Mouse (Mus musculus): ENCODE measurements around the gene Zfp446. TPM values are rescaled to one million over a fixed set of nuclear protein-coding genes. Genes with fewer than 3 reads are reported as not detected.
A peak's percentile ranks its signal among the peaks of the same experiment; 100 is the strongest.
"Not testable (repeated sequence)": the region's sequence is repeated elsewhere in the genome, so short reads cannot be mapped to it uniquely, and the experiment has no call there.

Zfp446 gene
- polyA plus RNA-seq (2015; fragmentation: Nextera tagmentation; extraction: Ambion mirVana), result 12.0 and 12.4 TPM in 2 replicates

DNA sequence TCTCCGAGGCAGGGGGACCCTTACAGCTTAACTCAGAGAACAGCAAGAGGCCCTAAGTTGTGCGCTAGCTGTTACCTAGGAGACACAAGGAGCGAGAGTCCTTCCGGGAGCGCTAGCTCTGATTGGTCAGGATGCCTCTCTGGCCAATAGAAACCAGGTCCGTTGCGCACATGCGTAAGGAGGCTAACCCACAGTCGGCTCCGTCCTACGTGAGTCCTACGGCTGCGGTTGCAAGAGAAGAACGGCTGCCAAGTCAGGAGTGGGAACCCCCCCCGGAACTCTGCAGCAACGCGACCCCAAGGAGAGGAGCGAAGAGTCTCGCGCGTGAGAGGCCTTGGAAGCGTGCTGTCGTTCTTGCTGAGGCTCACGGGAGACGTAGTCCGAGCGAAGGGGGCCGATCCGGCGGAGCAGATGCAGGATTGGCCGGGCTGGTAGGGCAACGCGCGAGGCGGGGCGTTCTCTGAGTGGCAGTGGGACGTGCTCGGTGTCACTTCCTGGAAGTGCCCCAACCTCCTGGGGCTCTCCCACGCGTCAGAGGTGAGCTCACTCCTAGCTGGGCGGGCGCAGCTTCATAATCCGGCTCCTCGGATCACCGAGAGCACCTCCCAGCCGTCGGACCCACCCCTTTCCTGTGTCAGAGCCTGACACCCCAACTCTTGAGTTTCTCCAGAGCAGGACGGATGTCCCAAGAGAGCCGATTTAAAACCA, at the start of gene Zfp446:
TSS of gene Zfp446 (plus strand) at position 167 of the 708 bp plus-strand sequence.
- Histone ChIP-seq H3K27me3 (no peaks in the 10 kb centered on the region), H3K9me3 (no peaks in the 10 kb centered on the region), H3K4me3 (peak within 1 kb of the TSS; percentile 60), H3K36me3 (peaks cover 21% of the 10 kb centered on the region), H3K4me2 (peak within 1 kb of the TSS; percentile 69), H3K4me1 (replicated peaks) (peaks cover 19% of the 10 kb centered on the region), H3K9ac (peak within 1 kb of the TSS; percentile 74), H3K27ac (replicated peaks) (peak within 1 kb of the TSS; percentile 97)
- under 1% methylated on average over 49 of the region's 49 CpGs for WGBS
- peak; percentile 99 for ATAC-seq (ENCODE audit: low read depth)

DNA sequence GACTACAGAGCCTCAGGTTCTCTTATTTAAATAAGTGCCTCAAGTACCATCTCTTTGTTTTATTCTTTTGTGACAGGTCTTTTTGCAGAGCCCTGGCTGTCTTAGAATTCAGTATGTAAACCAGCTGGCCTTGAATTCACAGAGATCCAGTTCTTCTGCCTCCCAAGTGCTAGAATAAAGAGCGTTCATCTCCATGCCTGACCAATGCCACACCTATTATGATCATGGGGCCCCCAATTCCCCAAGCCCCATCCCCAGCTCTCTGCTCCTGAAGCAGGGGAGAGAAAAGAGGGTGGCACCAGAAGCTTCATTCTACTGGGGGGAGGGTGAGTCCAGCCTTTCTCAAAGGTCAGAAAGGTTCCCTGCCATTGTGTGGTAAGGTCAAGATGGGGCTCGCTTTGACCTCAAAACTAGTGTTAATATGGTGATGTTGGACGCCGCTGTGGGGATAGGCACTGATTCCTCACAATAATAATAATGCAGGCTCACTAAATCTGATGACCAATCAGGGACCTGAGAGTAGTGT, 44.0 kb upstream of the Zfp446 start:
- no peaks in the 10 kb centered on the region for H3K4me1 ChIP-seq (replicated peaks)
- H3K27ac ChIP-seq (replicated peaks), result no peak overlapping the region
- no peaks in the 10 kb centered on the region for H3K9me3 ChIP-seq
- H3K4me3 ChIP-seq, result no peak overlapping the region
- ATAC-seq (ENCODE audit: low read depth), result no peak
- H3K4me2 ChIP-seq, result no peak overlapping the region
- no peak overlapping the region for H3K9ac ChIP-seq
- H3K36me3 ChIP-seq, result peaks cover 9% of the 10 kb centered on the region; the same call in 1 of the 2 replicates
- 65% methylated on average over 4 of the region's 4 CpGs for WGBS
- H3K27me3 ChIP-seq, result 0 out of 2 replicates have a peak, but pooled peaks cover 6% of the 10 kb centered on the region

DNA sequence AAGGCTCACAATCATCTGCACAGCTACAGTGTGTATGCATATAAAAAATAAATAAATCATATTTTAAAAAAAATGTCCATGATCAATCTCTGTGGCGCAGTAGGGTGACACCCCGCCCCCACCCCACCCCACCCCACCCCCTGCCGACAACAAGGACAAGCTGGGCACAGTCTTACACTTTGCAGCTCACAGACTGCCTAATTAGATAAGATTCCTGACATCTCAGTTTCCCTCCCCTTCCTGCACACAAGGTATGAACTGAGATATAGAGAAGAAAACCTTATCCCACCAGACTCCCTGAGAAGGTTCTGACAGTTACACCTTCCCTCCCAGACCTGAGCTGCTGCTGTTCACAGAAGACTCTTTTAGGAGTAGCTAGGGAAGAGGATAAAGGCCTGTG, 42.8 kb upstream of the Zfp446 start:
- H3K9me3 ChIP-seq, result no peaks in the 10 kb centered on the region
- 77% methylated on average over 3 of the region's 3 CpGs for WGBS
- H3K27ac ChIP-seq (replicated peaks), result no peak overlapping the region
- H3K36me3 ChIP-seq, result no peaks in the 10 kb centered on the region
- no peak overlapping the region for H3K4me2 ChIP-seq
- H3K4me3 ChIP-seq, result no peak overlapping the region
- ATAC-seq (ENCODE audit: low read depth), result no peak
- no peak overlapping the region for H3K9ac ChIP-seq
- H3K27me3 ChIP-seq, result no peaks in the 10 kb centered on the region
- H3K4me1 ChIP-seq (replicated peaks), result no peaks in the 10 kb centered on the region

DNA sequence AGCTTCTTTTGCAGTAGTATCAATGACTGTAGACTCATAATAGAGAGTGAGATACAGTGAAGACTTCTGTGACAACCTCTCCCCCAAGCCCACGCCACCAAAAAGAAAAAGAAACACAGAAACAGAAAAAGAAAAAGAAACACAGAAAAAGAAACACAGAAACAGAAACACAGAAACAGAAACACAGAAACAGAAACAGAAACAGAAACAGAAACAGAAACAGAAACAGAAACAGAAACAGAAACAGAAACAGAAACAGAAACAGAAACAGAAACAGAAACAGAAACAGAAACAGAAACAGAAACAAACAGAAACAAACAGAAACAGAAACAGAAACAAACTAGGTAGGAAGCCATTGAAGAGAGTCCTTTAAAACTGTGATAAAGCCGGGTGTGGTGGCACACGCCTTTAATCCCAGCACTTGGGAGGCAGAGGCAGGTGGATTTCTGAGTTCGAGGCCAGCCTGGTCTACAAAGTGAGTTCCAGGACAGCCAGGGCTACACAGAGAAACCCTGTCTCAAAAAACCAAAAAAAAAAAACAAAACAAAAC, 40.3 kb upstream of the Zfp446 start:
- H3K27ac ChIP-seq (replicated peaks); H3K9ac ChIP-seq; H3K4me3 ChIP-seq; H3K27me3 ChIP-seq; H3K4me2 ChIP-seq; ATAC-seq (ENCODE audit: low read depth); H3K4me1 ChIP-seq (replicated peaks); H3K9me3 ChIP-seq; H3K36me3 ChIP-seq: not testable (repeated sequence)
- 90% methylated on average over 4 of the region's 4 CpGs for WGBS

DNA sequence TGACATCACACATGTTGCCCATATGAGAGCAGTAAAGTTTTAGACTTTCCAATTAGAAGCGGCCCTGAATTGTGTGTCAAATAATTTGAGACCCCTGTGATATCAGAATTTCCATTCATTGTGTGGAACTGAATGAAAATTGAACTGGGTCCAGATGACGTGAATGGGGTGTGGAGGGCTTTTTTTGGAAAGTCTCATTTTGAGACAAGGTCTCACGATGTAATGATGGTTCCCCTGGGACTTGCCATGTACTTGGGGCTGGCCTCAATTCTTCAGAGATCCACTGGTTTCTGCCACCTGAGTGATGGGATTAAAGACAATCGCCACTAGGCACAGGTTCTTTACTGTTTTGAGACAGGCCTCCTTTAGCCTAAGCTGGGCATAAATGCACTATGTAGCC, 37.0 kb upstream of the Zfp446 start:
- H3K4me3 ChIP-seq, result no peak overlapping the region
- H3K27ac ChIP-seq (replicated peaks), result no peak overlapping the region
- no peak for ATAC-seq (ENCODE audit: low read depth)
- no peak overlapping the region for H3K9ac ChIP-seq
- H3K4me1 ChIP-seq (replicated peaks), result no peaks in the 10 kb centered on the region
- no peaks in the 10 kb centered on the region for H3K27me3 ChIP-seq
- 85% methylated on average over 4 of the region's 4 CpGs for WGBS
- no peak overlapping the region for H3K4me2 ChIP-seq
- no peaks in the 10 kb centered on the region for H3K36me3 ChIP-seq
- H3K9me3 ChIP-seq, result no peaks in the 10 kb centered on the region

DNA sequence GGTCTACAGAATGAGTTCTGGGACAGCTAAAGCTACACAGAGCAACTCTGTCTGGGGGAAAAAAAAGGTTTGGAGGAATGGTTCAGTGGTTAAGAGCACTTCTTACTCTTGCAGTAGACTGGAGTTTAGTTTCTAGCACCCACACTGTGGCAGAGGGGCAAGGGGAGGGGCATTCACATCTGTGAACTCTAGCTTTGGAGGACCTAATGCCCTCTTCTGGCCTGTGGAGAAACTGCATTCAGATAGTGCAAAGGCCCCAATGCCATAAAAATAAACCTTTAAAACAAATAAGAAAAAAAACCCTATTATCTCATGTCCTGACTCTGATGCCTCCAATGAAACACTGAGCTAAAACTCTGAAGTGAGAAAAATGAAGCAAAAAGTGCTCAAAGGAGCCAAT, 34.2 kb upstream of the Zfp446 start:
- H3K4me1 ChIP-seq (replicated peaks), result no peaks in the 10 kb centered on the region
- no peak overlapping the region for H3K9ac ChIP-seq
- H3K27ac ChIP-seq (replicated peaks), result no peak overlapping the region
- no peaks in the 10 kb centered on the region for H3K9me3 ChIP-seq
- no peak overlapping the region for H3K4me2 ChIP-seq
- no peak overlapping the region for H3K4me3 ChIP-seq
- no peaks in the 10 kb centered on the region for H3K27me3 ChIP-seq
- no peaks in the 10 kb centered on the region for H3K36me3 ChIP-seq
- ATAC-seq (ENCODE audit: low read depth), result no peak

DNA sequence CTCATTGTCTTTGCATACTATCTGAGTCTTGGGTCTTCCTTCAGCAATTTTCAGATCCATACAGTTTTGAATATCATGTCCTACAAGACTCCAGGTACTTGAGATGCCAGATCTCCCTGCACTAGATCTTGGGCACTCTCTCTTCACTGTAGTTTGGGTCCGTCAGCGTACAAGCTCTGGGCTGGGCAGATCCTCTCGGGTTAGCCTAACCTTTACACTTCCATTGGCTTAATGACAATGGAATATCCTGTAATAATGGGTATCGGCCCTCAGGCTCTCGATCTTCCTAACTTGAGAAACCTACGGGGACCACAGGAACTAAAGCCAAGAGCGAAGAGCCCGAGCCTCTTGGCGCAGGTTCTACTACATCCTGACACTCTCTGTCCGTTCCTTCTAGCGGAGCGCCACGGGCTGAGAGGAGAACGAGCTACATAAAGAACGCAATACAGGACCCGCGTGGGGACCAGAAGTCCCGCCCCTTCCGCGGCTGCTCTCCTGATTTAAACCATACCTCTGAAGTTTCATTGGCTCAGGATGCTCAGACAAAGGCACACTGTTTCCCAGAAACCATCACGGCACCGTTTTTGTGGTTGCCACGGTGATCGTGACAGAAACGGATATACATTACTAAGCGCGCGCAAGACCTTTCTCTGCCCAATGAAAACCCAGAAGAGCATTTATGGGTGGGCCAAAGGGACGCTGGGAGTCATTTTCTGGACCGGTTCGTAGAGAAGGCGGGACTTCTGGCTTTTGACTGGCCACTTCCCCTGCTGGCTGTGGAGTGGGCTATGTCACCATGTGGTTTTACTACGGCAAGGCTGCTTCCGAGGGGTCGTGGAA, 28.4 kb upstream of the Zfp446 start:
- Histone ChIP-seq H3K4me1 (replicated peaks) (peaks cover 13% of the 10 kb centered on the region), H3K9ac (peak overlapping the region; percentile 75), H3K9me3 (no peaks in the 10 kb centered on the region), H3K27me3 (no peaks in the 10 kb centered on the region), H3K36me3 (no peaks in the 10 kb centered on the region), H3K27ac (replicated peaks) (peak overlapping the region; percentile 92), H3K4me3 (peak overlapping the region; percentile 46), H3K4me2 (peak overlapping the region; percentile 83)
- peak; percentile 98 for ATAC-seq (ENCODE audit: low read depth)
- 8% methylated on average over 35 of the region's 35 CpGs for WGBS

DNA sequence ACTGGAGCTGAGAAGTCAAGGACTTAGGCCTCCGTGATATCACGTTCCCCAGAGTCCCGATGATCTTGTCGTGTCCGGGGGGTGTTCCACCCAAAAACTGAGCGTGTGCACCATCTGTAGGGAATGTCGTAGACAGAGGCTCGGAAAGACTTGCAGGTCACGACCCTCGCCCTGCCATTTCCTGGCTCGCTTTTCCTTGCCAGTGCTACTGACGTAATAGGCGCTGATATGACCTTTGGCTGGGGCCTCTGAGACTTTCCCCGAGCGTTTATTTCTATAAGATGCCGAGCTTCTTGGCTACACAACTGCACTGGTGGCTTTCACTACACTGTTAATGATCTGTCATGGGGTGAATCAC, 27.8 kb upstream of the Zfp446 start:
- peak overlapping the region; percentile 83 for H3K4me2 ChIP-seq
- ATAC-seq (ENCODE audit: low read depth), result peak; percentile 23
- H3K27ac ChIP-seq (replicated peaks), result peak overlapping the region; percentile 92
- H3K4me1 ChIP-seq (replicated peaks), result peaks cover 13% of the 10 kb centered on the region
- H3K4me3 ChIP-seq, result peak overlapping the region; percentile 46
- no peaks in the 10 kb centered on the region for H3K9me3 ChIP-seq
- 10% methylated on average over 16 of the region's 16 CpGs for WGBS
- H3K27me3 ChIP-seq, result no peaks in the 10 kb centered on the region
- H3K36me3 ChIP-seq, result no peaks in the 10 kb centered on the region
- peak overlapping the region; percentile 70 for H3K9ac ChIP-seq

DNA sequence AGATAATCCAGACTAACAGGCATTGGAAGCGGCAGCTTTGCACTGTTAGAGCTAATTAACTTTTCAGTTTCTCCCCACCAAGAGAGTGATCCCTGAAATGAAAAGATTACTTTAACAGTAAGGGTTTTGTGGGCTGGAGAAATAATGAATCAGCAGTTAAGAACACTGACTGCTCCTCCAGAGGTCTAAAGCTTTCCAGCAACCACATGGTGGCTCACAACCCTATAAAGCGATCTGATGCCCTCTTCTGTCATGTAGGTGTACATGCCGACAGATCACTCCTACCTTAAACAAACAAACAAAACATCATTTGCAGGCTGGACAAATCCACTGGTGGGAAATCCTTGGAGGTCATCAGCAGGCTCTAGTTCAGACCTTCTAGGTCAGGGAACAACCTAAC, 22.8 kb upstream of the Zfp446 start:
- peaks cover 6% of the 10 kb centered on the region for H3K4me1 ChIP-seq (replicated peaks)
- no peaks in the 10 kb centered on the region for H3K27me3 ChIP-seq
- 60% methylated on average over 3 of the region's 3 CpGs for WGBS
- H3K9me3 ChIP-seq, result no peaks in the 10 kb centered on the region
- no peak overlapping the region for H3K27ac ChIP-seq (replicated peaks)
- no peak overlapping the region for H3K9ac ChIP-seq
- no peak for ATAC-seq (ENCODE audit: low read depth)
- H3K4me2 ChIP-seq, result no peak overlapping the region
- no peak overlapping the region for H3K4me3 ChIP-seq
- no peaks in the 10 kb centered on the region for H3K36me3 ChIP-seq

DNA sequence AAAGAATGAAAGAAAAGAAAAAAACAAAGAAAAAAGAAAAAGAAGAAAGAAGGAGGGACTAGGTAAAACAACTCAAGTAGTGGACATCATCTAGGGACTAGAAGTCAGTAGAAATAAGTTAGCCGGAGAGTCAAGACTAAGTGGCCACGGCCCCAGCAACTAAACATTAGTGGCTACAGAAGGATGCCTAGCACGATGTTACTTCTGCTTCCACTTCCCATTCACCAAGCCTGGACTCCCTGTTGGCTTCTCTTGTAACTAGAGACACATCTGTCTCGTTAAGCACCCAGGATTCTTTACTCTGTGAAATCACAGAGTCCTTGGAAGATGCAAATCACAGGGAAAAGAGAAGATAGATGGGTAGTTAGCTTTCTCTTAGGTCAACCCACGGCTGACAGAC, 20.1 kb upstream of the Zfp446 start:
- Histone ChIP-seq H3K27me3 (no peaks in the 10 kb centered on the region), H3K4me2 (no peak overlapping the region), H3K4me1 (replicated peaks) (peaks cover 4% of the 10 kb centered on the region; the same call in 1 of the 2 replicates), H3K4me3 (no peak overlapping the region), H3K36me3 (no peaks in the 10 kb centered on the region), H3K27ac (replicated peaks) (no peak overlapping the region), H3K9me3 (no peaks in the 10 kb centered on the region), H3K9ac (no peak overlapping the region)
- 74% methylated on average over 5 of the region's 5 CpGs for WGBS
- no peak for ATAC-seq (ENCODE audit: low read depth)

DNA sequence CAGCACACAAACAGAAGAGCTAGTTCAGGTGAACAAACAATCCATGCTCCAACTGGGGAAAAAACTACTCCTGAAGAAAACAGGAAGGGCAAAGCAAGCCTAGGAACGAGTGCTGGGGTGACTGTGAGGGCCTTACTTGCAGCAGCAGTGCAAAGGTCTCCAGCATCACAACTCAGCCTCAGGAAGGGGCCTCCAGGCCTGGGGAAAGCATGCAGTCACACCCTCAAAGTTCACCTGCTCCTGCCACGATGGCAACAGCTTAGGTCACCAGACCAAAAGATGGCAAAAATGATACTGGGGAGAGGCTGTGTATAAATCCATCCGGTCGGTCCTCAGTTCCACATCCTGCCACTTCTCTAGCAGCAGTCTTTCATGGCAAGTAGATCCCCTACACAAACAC, 18.7 kb upstream of the Zfp446 start:
- Histone ChIP-seq H3K27ac (replicated peaks) (no peak overlapping the region), H3K4me3 (no peak overlapping the region), H3K4me1 (replicated peaks) (peaks cover 4% of the 10 kb centered on the region; the same call in 1 of the 2 replicates), H3K36me3 (no peaks in the 10 kb centered on the region), H3K9me3 (no peaks in the 10 kb centered on the region), H3K27me3 (no peaks in the 10 kb centered on the region), H3K9ac (no peak overlapping the region), H3K4me2 (no peak overlapping the region)
- 82% methylated on average over 4 of the region's 4 CpGs for WGBS
- no peak for ATAC-seq (ENCODE audit: low read depth)

DNA sequence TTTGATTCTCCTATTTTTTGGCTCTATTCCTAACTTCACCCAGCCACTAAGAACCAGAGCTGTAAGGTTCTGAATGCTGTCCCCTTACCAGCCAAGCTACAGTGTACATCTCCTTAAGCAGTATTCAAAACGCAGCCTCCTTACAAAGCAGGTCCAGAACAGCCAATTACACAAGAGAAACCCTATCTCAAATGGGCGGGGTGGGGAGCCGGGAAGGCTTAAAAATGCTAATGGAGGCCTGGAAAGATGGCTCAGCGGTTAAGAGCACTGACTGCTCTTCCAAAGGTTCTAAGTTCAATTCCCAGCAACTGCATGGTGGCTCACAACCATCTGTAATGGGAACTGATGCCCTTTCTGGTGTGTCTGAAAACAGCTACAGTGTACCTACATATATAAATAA, 17.9 kb upstream of the Zfp446 start:
- no peaks in the 10 kb centered on the region for H3K36me3 ChIP-seq
- ATAC-seq (ENCODE audit: low read depth), result no peak
- H3K4me2 ChIP-seq, result no peak overlapping the region
- H3K9me3 ChIP-seq, result no peaks in the 10 kb centered on the region
- no peaks in the 10 kb centered on the region for H3K27me3 ChIP-seq
- H3K27ac ChIP-seq (replicated peaks), result no peak overlapping the region
- peaks cover 7% of the 10 kb centered on the region for H3K4me1 ChIP-seq (replicated peaks)
- H3K9ac ChIP-seq, result no peak overlapping the region
- no peak overlapping the region for H3K4me3 ChIP-seq
- 22% methylated on average over 4 of the region's 4 CpGs for WGBS
